Mouse (Mus musculus) ES-Bruce4 (cell line): ENCODE measurements around the gene Stox2. TPM values are rescaled to one million over a fixed set of nuclear protein-coding genes. Genes with fewer than 3 reads are reported as not detected.

Experiments used
- H3K27ac ChIP-seq: 2 replicates; pipeline ENCODE4 v1.5.1; 2012; ENCODE audit warnings: low read length, inconsistent platforms; ENCODE audit not compliant: insufficient read depth
- H3K27me3 ChIP-seq: 2 replicates; pipeline ENCODE4 v1.6.1; 2012; ENCODE audit warnings: mild to moderate bottlenecking, low read length, inconsistent platforms; ENCODE audit not compliant: control insufficient read depth, poor library complexity, insufficient read depth, severe bottlenecking
- H3K36me3 ChIP-seq: 2 replicates; pipeline ENCODE4 v1.6.1; 2012; ENCODE audit warnings: inconsistent platforms, mild to moderate bottlenecking, low read length, moderate library complexity; ENCODE audit not compliant: control insufficient read depth, poor library complexity, insufficient read depth, severe bottlenecking
- H3K4me1 ChIP-seq: one replicate; pipeline ENCODE4 v1.8.1; 2011; ENCODE audit warnings: low read length; ENCODE audit not compliant: control insufficient read depth, insufficient read depth
- H3K4me3 ChIP-seq: 2 replicates; pipeline ENCODE4 v1.5.1; 2011; ENCODE audit warnings: low read depth, mild to moderate bottlenecking, low read length
- H3K9ac ChIP-seq: 2 replicates; pipeline ENCODE4 v1.6.1; 2012; ENCODE audit warnings: low read depth, mild to moderate bottlenecking, inconsistent platforms; ENCODE audit not compliant: poor library complexity, severe bottlenecking
- H3K9me3 ChIP-seq: replicated peaks from 2 replicates; pipeline ENCODE4 v1.6.1; 2012; ENCODE audit warnings: mild to moderate bottlenecking, low read length, inconsistent platforms; ENCODE audit not compliant: control insufficient read depth, poor library complexity, insufficient read depth, severe bottlenecking
- CTCF ChIP-seq: IDR thresholded peaks from one replicate; pipeline ENCODE4 v1.8.1; 2011; ENCODE audit warnings: low read depth, low read length
- EP300 ChIP-seq: IDR thresholded peaks from 2 replicates; pipeline ENCODE4 v1.6.1; 2011; ENCODE audit warnings: low read depth, low read length; ENCODE audit not compliant: insufficient read depth
- POLR2A ChIP-seq: IDR thresholded peaks from one replicate; pipeline ENCODE4 v1.8.1; 2011; ENCODE audit warnings: low read length; ENCODE audit not compliant: insufficient read depth
- polyA plus RNA-seq: library from polyadenylated mRNA; stranded (reverse); fragments of >200 nt; gene quantifications from 2 replicates; pipeline ENCODE4 v1.2.4, GENCODE M21; 2011; ENCODE audit warnings: low read depth; ENCODE audit not compliant: missing spikeins, insufficient read depth, insufficient read length

Gene Stox2
- polyA plus RNA-seq, 1 experiment = 5.1 TPM

- Histone ChIP-seq H3K27me3 (no peaks in the 10 kb centered on the region), H3K4me1 (no peaks in the 10 kb centered on the region), H3K27ac (no peak overlapping the region), H3K9ac (no peak overlapping the region), H3K9me3 (no peaks in the 10 kb centered on the region), H3K36me3 (no peaks in the 10 kb centered on the region), H3K4me3 (no peak overlapping the region)
- TF ChIP-seq EP300 (no peak), CTCF (no peak), POLR2A (no peak)
Observed at GRCm38 (mm10) chr8:47367029-47367428, 79.1 kb downstream of the Stox2 start.

- no peak overlapping the region for H3K27ac ChIP-seq
Observed at GRCm38 (mm10) chr8:47363271-47363670, 82.9 kb downstream of the Stox2 start.

GRCm38 (mm10) chr8:47355340-47355906 lies 90.7 kb downstream of the Stox2 start:
- no peaks in the 10 kb centered on the region for H3K27me3 ChIP-seq
- no peak overlapping the region for H3K27ac ChIP-seq
- TF ChIP-seq EP300 = no peak
- no peak for TF ChIP-seq POLR2A
- TF ChIP-seq CTCF = no peak
- H3K4me1 ChIP-seq = no peaks in the 10 kb centered on the region
- no peak overlapping the region for H3K9ac ChIP-seq
- no peak overlapping the region for H3K4me3 ChIP-seq
- H3K36me3 ChIP-seq = no peaks in the 10 kb centered on the region
- no peaks in the 10 kb centered on the region; the same call in 1 of the 2 replicates for H3K9me3 ChIP-seq

More at GRCm38 (mm10) chr8:47363271-47363670, 82.9 kb downstream of the Stox2 start:
- Histone ChIP-seq H3K9me3 (no peaks in the 10 kb centered on the region), H3K36me3 (no peaks in the 10 kb centered on the region), H3K27me3 (no peaks in the 10 kb centered on the region), H3K9ac (no peak overlapping the region), H3K4me1 (no peaks in the 10 kb centered on the region), H3K4me3 (no peak overlapping the region)
- no peak for TF ChIP-seq POLR2A
- no peak for TF ChIP-seq EP300
- TF ChIP-seq CTCF = no peak

GRCm38 (mm10) chr8:47354523-47355168 lies 91.5 kb downstream of the Stox2 start:
- H3K36me3 ChIP-seq = no peaks in the 10 kb centered on the region
- TF ChIP-seq EP300 (no peak), POLR2A (no peak), CTCF (no peak)
- no peak overlapping the region for H3K4me3 ChIP-seq
- H3K27ac ChIP-seq = no peak overlapping the region
- no peaks in the 10 kb centered on the region for H3K27me3 ChIP-seq
- H3K9ac ChIP-seq = no peak overlapping the region
- no peaks in the 10 kb centered on the region for H3K4me1 ChIP-seq
- no peaks in the 10 kb centered on the region; the same call in 1 of the 2 replicates for H3K9me3 ChIP-seq

- no peaks in the 10 kb centered on the region; the same call in 1 of the 2 replicates for H3K9me3 ChIP-seq
- H3K27me3 ChIP-seq = no peaks in the 10 kb centered on the region
- H3K27ac ChIP-seq = peak overlapping the region; percentile 8; the same call in 1 of the 2 replicates
- H3K4me1 ChIP-seq = no peaks in the 10 kb centered on the region
- TF ChIP-seq EP300 = no peak
- TF ChIP-seq CTCF = no peak
- no peak for TF ChIP-seq POLR2A
- no peaks in the 10 kb centered on the region for H3K36me3 ChIP-seq
- H3K9ac ChIP-seq = peak overlapping the region; percentile 43; the same call in 1 of the 2 replicates
- H3K4me3 ChIP-seq = no peak overlapping the region
Observed at GRCm38 (mm10) chr8:47351914-47352701, 94.1 kb downstream of the Stox2 start.
